Mouse (Mus musculus): Measurements from ENCODE around the gene Ang2. TPM values are rescaled to one million over a fixed set of nuclear protein-coding genes. Genes with fewer than 3 reads are reported as not detected.
A peak's percentile ranks its signal among the peaks of the same experiment; 100 is the strongest.

The Ang2 gene
- polyA plus RNA-seq, 1 experiment from 2014 or later: not detected

DNA sequence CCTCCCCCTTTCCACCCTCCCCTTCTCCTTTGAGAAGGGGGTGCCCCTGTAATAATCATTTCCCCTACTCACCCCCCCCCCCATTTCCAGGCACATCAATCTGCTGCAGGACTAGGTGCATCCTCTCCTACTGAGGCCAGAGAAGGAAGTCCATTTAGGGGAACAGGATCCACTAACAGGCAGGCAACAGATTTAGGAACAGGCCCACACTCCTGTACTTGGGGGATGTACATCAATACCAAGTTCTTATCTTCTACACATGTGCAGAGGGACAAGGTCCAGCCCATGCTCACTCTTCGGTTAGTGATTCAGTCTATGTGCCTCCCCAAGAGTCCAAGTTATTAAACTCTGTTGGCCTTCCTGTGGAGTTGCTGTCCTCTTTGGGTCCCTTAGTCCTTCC is 41.9 kb downstream of the Ang2 start:
- H3K4me3 ChIP-seq (ENCODE audit: low read depth, low read length): no peak overlapping the region
- H3K9ac ChIP-seq (ENCODE audit: low read length): no peak overlapping the region
- H3K36me3 ChIP-seq (ENCODE audit: control insufficient read depth, insufficient read depth, low read length): no peaks in the 10 kb centered on the region
- 93% methylated on average over 1 of the region's 1 CpGs for WGBS
- H3K4me2 ChIP-seq (ENCODE audit: low read depth): no peak overlapping the region
- ATAC-seq (ENCODE audit: insufficient read depth, low FRiP score, low TSS enrichment): no peak
- H3K9me3 ChIP-seq (ENCODE audit: control insufficient read depth, low read length): no peaks in the 10 kb centered on the region
- H3K4me1 ChIP-seq (ENCODE audit: control insufficient read depth, insufficient read depth, low read length): no peaks in the 10 kb centered on the region
- H3K27me3 ChIP-seq (ENCODE audit: control insufficient read depth, insufficient read depth, low read length): no peaks in the 10 kb centered on the region
- DNase-seq (ENCODE audit: low spot score): no peak
- no peak overlapping the region for H3K27ac ChIP-seq (ENCODE audit: low read depth, low read length)

DNA sequence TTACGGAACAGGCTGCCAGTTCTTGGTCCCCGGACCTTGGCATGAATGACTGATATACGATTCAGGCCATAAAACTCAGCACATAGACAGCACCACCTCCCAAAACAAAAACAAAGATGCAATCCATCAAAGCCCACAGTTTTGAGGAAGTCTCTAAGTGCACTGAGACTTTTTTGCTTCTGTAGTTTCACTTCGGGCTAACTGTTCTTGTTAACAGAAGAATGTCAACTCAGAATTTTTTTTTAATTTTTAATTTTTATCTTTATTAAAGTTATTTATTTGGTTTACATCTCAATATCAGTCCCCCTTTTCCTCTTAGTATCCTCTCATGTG is 42.2 kb downstream of the Ang2 start:
- no peak overlapping the region for H3K9ac ChIP-seq (ENCODE audit: low read length)
- no peak overlapping the region for H3K4me2 ChIP-seq (ENCODE audit: low read depth)
- ATAC-seq (ENCODE audit: insufficient read depth, low FRiP score, low TSS enrichment) (no peak), DNase-seq (ENCODE audit: low spot score) (no peak)
- no peaks in the 10 kb centered on the region for H3K4me1 ChIP-seq (ENCODE audit: control insufficient read depth, insufficient read depth, low read length)
- no peaks in the 10 kb centered on the region for H3K36me3 ChIP-seq (ENCODE audit: control insufficient read depth, insufficient read depth, low read length)
- H3K9me3 ChIP-seq (ENCODE audit: control insufficient read depth, low read length): no peaks in the 10 kb centered on the region
- H3K4me3 ChIP-seq (ENCODE audit: low read depth, low read length): no peak overlapping the region
- H3K27ac ChIP-seq (ENCODE audit: low read depth, low read length): no peak overlapping the region
- WGBS: 39% methylated on average over 4 of the region's 4 CpGs
- H3K27me3 ChIP-seq (ENCODE audit: control insufficient read depth, insufficient read depth, low read length): no peaks in the 10 kb centered on the region

DNA sequence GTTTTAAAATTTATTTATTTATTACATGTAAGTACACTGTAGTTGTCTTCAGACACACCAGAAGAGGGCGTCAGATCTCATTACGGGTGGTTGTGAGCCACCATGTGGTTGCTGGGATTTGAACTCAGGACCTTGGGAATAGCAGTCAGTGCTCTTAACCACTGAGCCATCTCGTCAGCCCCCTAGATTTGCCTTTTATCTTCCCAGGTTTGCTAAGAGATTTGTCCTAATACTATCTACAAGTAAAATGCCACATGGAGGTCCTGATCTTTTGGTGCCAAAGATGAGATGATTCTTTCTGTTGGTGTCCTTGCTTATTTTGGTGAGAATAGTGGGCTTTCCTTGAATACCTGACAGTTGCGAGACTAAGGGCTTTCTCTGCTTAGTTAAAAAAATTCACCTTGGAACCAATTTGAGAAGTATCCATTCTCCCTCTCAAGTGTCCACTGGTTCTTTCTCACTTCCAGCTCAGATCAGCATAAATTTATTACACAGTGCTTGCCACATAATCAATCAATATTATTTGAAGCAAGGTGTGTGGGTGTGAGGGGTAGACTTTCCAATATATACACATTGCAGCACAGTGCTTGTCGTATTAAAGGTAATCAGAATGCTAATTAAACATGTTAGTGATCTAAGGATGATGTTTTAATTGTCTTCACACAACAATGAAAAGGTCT is 42.8 kb downstream of the Ang2 start:
- H3K9ac ChIP-seq (ENCODE audit: low read length): no peak overlapping the region
- DNase-seq (ENCODE audit: low spot score) (no peak), ATAC-seq (ENCODE audit: insufficient read depth, low FRiP score, low TSS enrichment) (no peak)
- H3K4me2 ChIP-seq (ENCODE audit: low read depth): no peak overlapping the region
- H3K27me3 ChIP-seq (ENCODE audit: control insufficient read depth, insufficient read depth, low read length): no peaks in the 10 kb centered on the region
- no peak overlapping the region for H3K4me3 ChIP-seq (ENCODE audit: low read depth, low read length)
- no peaks in the 10 kb centered on the region for H3K4me1 ChIP-seq (ENCODE audit: control insufficient read depth, insufficient read depth, low read length)
- no peaks in the 10 kb centered on the region for H3K9me3 ChIP-seq (ENCODE audit: control insufficient read depth, low read length)
- H3K27ac ChIP-seq (ENCODE audit: low read depth, low read length): no peak overlapping the region
- WGBS: 81% methylated on average over 5 of the region's 5 CpGs
- H3K36me3 ChIP-seq (ENCODE audit: control insufficient read depth, insufficient read depth, low read length): no peaks in the 10 kb centered on the region

DNA sequence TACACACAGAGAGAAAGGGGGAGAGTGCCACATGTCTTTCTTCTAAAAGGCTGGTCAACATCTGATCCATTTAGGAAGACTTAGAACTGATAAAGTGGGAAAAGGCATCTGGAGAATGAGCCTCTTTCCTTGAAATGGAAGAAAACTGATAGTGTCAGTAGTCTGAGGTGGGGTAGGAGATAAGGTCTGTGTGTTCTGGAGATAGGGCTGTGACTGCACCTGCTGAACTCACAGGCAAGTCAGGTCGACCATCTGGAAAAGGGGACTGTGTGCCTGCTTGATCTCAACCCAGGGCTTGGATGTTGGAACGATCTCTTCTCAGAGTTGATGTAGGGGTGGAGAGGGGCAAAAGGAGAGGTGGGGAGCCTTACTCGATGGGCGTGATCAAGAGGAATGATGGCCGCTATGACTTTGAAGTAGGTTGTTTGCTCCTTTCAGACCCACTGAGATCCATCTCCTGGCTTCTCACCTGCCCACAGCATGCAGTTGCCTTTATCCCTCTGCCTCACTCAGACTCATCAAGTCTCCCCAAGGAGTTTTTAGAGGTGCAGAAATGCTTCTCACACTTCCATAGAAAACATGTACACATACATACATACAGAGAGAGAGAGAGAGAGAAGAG is 46.6 kb downstream of the Ang2 start:
- ATAC-seq (ENCODE audit: insufficient read depth, low FRiP score, low TSS enrichment) (no peak), DNase-seq (ENCODE audit: low spot score) (no peak)
- no peaks in the 10 kb centered on the region for H3K36me3 ChIP-seq (ENCODE audit: control insufficient read depth, insufficient read depth, low read length)
- no peaks in the 10 kb centered on the region for H3K9me3 ChIP-seq (ENCODE audit: control insufficient read depth, low read length)
- H3K4me2 ChIP-seq (ENCODE audit: low read depth): no peak overlapping the region
- no peaks in the 10 kb centered on the region for H3K4me1 ChIP-seq (ENCODE audit: control insufficient read depth, insufficient read depth, low read length)
- H3K4me3 ChIP-seq (ENCODE audit: low read depth, low read length): no peak overlapping the region
- H3K27ac ChIP-seq (ENCODE audit: low read depth, low read length): no peak overlapping the region
- no peaks in the 10 kb centered on the region for H3K27me3 ChIP-seq (ENCODE audit: control insufficient read depth, insufficient read depth, low read length)
- WGBS: 82% methylated on average over 5 of the region's 5 CpGs
- no peak overlapping the region for H3K9ac ChIP-seq (ENCODE audit: low read length)

DNA sequence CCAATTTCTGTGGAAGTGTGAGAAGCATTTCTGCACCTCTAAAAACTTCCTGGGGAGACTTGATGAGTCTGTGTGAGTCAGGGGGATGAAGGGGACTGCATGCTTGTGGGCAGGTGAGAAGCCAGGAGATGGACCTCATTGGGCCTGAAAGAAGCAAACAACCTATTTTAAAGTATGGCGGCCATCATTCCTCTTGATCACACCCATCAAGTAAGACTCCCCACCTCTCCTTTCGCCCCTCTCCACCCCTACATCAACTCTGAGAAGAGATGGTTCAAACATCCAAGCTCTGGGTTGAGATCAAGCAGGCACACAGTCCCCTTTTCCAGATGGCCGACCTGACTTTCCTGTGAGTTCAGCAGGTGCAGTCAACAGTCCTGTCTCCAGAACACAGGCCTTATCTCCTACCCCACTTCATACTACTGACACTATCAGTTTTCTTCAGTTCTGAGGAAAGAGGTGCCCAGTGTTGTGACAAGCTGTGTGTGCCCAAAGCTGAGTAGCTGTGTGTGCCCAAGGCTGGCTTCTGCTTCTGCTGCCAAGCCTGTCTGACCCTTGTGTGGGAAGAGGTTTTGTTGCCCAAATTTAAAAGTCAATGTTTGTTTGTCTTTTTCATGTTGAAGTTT is 48.6 kb downstream of the Ang2 start:
- H3K36me3 ChIP-seq (ENCODE audit: control insufficient read depth, insufficient read depth, low read length): no peaks in the 10 kb centered on the region
- H3K4me2 ChIP-seq (ENCODE audit: low read depth): no peak overlapping the region
- peaks cover 5% of the 10 kb centered on the region; the same call in 1 of the 2 replicates for H3K4me1 ChIP-seq (ENCODE audit: control insufficient read depth, insufficient read depth, low read length)
- no peak overlapping the region for H3K27ac ChIP-seq (ENCODE audit: low read depth, low read length)
- 89% methylated on average over 3 of the region's 3 CpGs for WGBS
- ATAC-seq (ENCODE audit: insufficient read depth, low FRiP score, low TSS enrichment) (no peak), DNase-seq (ENCODE audit: low spot score) (no peak)
- no peak overlapping the region for H3K4me3 ChIP-seq (ENCODE audit: low read depth, low read length)
- no peaks in the 10 kb centered on the region for H3K27me3 ChIP-seq (ENCODE audit: control insufficient read depth, insufficient read depth, low read length)
- no peak overlapping the region for H3K9ac ChIP-seq (ENCODE audit: low read length)
- H3K9me3 ChIP-seq (ENCODE audit: control insufficient read depth, low read length): no peaks in the 10 kb centered on the region

DNA sequence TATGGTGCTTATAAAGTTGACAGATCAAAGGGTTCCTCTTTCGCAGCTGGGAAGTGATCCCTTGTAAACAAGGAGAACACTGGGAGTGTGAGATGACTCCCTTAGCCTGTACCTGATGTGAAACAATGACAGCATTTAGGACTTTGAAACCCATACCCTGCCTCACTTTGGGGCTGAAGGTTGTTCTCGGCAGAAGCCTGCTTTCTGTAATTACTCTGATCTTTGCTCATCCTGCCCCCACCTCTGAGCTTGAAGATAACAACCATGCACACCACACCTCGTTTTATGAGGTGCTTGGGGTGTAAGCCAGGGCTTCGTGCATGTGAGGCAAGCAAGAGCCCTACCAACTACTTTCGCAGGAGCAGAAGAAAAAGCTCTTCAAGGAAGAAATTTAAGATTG is 49.8 kb downstream of the Ang2 start:
- H3K4me2 ChIP-seq (ENCODE audit: low read depth): no peak overlapping the region
- no peaks in the 10 kb centered on the region for H3K36me3 ChIP-seq (ENCODE audit: control insufficient read depth, insufficient read depth, low read length)
- no peaks in the 10 kb centered on the region for H3K27me3 ChIP-seq (ENCODE audit: control insufficient read depth, insufficient read depth, low read length)
- H3K4me3 ChIP-seq (ENCODE audit: low read depth, low read length): no peak overlapping the region
- H3K27ac ChIP-seq (ENCODE audit: low read depth, low read length): no peak overlapping the region
- peaks cover 5% of the 10 kb centered on the region; the same call in 1 of the 2 replicates for H3K4me1 ChIP-seq (ENCODE audit: control insufficient read depth, insufficient read depth, low read length)
- ATAC-seq (ENCODE audit: insufficient read depth, low FRiP score, low TSS enrichment) (no peak), DNase-seq (ENCODE audit: low spot score) (no peak)
- H3K9me3 ChIP-seq (ENCODE audit: control insufficient read depth, low read length): no peaks in the 10 kb centered on the region
- no peak overlapping the region for H3K9ac ChIP-seq (ENCODE audit: low read length)
- WGBS: 51% methylated on average over 5 of the region's 5 CpGs

DNA sequence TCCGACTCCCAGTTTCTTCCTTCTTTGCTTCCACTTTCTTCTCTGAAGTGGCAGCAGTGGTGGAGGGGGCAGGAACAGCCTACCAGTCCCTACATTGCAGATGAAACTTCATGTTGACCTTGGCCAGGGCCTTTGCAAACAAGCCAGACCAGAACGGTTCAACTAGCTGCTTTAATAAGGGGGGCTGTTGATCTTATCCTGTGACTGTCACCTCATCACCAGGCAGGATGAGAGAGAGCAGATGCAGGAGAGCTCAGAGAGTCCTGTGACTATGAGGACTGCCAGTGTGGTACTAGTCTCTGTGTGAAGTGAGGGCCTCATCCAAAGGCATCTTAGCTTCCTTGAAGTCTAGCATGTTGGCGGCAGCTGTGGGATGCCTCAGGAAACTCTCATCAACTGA is 50.9 kb downstream of the Ang2 start:
- no peaks in the 10 kb centered on the region for H3K27me3 ChIP-seq (ENCODE audit: control insufficient read depth, insufficient read depth, low read length)
- no peaks in the 10 kb centered on the region for H3K9me3 ChIP-seq (ENCODE audit: control insufficient read depth, low read length)
- DNase-seq (ENCODE audit: low spot score): no peak
- ATAC-seq (ENCODE audit: insufficient read depth, low FRiP score, low TSS enrichment): no peak
- H3K4me3 ChIP-seq (ENCODE audit: low read depth, low read length): no peak overlapping the region
- no peaks in the 10 kb centered on the region for H3K36me3 ChIP-seq (ENCODE audit: control insufficient read depth, insufficient read depth, low read length)
- no peak overlapping the region for H3K9ac ChIP-seq (ENCODE audit: low read length)
- no peak overlapping the region for H3K27ac ChIP-seq (ENCODE audit: low read depth, low read length)
- H3K4me1 ChIP-seq (ENCODE audit: control insufficient read depth, insufficient read depth, low read length): peaks cover 5% of the 10 kb centered on the region; the same call in 1 of the 2 replicates
- no peak overlapping the region for H3K4me2 ChIP-seq (ENCODE audit: low read depth)
- WGBS: 71% methylated on average over 3 of the region's 3 CpGs

DNA sequence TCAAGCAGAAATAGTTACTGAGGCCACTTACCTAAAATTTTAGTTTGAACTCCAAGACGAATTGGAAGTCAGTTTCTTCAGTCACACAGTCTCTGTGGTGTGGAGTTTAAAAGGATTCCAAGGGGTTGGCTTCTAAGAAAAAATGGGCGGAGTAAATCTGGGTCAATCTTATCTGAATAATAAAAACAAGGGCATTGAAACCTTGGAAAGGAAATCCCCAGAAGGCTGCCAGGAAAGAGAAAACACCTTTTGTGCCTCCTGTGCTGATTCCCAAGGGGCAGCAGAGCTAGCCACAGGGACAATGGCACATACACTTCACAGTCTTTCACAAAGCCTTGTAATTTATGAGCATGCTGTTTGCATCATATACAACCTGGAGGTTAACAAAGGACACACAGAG is 52.3 kb downstream of the Ang2 start, which contains the start of gene Rnase1:
TSS of gene Rnase1 (minus strand) at position 101 of the 400 bp plus-strand sequence.
- Histone ChIP-seq H3K4me1 (ENCODE audit: control insufficient read depth, insufficient read depth, low read length) (peaks cover 5% of the 10 kb centered on the region; the same call in 1 of the 2 replicates), H3K4me2 (ENCODE audit: low read depth) (no peak within 1 kb of the TSS), H3K9ac (ENCODE audit: low read length) (no peak within 1 kb of the TSS), H3K36me3 (ENCODE audit: control insufficient read depth, insufficient read depth, low read length) (no peaks in the 10 kb centered on the region), H3K27me3 (ENCODE audit: control insufficient read depth, insufficient read depth, low read length) (no peaks in the 10 kb centered on the region), H3K9me3 (ENCODE audit: control insufficient read depth, low read length) (no peaks in the 10 kb centered on the region), H3K4me3 (ENCODE audit: low read depth, low read length) (no peak within 1 kb of the TSS), H3K27ac (ENCODE audit: low read depth, low read length) (no peak within 1 kb of the TSS)
- ATAC-seq (ENCODE audit: insufficient read depth, low FRiP score, low TSS enrichment) (0 out of 2 replicates have a peak, but pooled peaks have one; percentile 48), DNase-seq (ENCODE audit: low spot score) (no peak)
- WGBS: 41% methylated on average over 2 of the region's 2 CpGs

DNA sequence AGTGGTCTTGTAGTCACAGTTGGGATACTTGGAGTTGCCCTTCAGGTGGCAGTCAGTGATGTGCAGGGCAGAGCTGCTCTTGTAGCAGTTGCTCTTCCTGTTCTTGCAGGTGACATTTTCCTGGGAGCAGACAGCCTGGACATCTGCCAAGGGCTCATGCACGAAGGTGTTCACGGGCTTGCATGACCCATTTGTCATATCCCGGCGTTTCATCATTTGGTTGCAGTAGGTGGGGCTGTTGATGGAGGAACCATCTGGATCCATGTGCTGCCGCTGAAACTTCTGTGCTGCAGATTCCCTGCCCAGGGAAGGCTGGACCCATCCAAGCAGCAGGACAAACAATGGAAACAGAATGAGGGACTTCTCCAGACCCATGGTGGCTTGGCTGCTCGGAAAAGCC is 53.4 kb downstream of the Ang2 start:
- H3K4me2 ChIP-seq (ENCODE audit: low read depth): no peak overlapping the region
- DNase-seq (ENCODE audit: low spot score) (no peak), ATAC-seq (ENCODE audit: insufficient read depth, low FRiP score, low TSS enrichment) (no peak)
- no peak overlapping the region for H3K4me3 ChIP-seq (ENCODE audit: low read depth, low read length)
- no peaks in the 10 kb centered on the region for H3K9me3 ChIP-seq (ENCODE audit: control insufficient read depth, low read length)
- H3K36me3 ChIP-seq (ENCODE audit: control insufficient read depth, insufficient read depth, low read length): no peaks in the 10 kb centered on the region
- H3K9ac ChIP-seq (ENCODE audit: low read length): no peak overlapping the region
- H3K27ac ChIP-seq (ENCODE audit: low read depth, low read length): no peak overlapping the region
- WGBS: 84% methylated on average over 6 of the region's 6 CpGs
- no peaks in the 10 kb centered on the region for H3K27me3 ChIP-seq (ENCODE audit: control insufficient read depth, insufficient read depth, low read length)
- H3K4me1 ChIP-seq (ENCODE audit: control insufficient read depth, insufficient read depth, low read length): peaks cover 5% of the 10 kb centered on the region; the same call in 1 of the 2 replicates
